ENCODE assay signal across 7 mouse cellular contexts in genomic region chr7:4138181-4138580, GRCm38 (mm10). TPM values are rescaled to one million over a fixed set of nuclear protein-coding genes. Genes with fewer than 3 reads are reported as not detected.
DNase-seq lines count a peak whose midpoint lies in the region; ATAC-seq lines count a peak whose summit lies in the region.

No protein-coding gene starts in this region.

- no peak for DNase-seq in lung, adult 18-20 months
- DNase-seq in forebrain, embryonic 14.5 days (ENCODE audit: low spot score): no peak
- no peak for DNase-seq in cerebellum, adult 9-11 months
- no peak for DNase-seq in spleen, postnatal 36 days (ENCODE audit: low spot score in 2 of 2)

- H3K27ac ChIP-seq in lung, embryonic 16.5 days (ENCODE audit: low read length): no peak overlapping the region
- no peak overlapping the region for H3K27ac ChIP-seq in forebrain, embryonic 14.5 days (ENCODE audit: low read depth, low read length)
- H3K27ac ChIP-seq in limb, embryonic 13.5 days: no peak overlapping the region
- no peak overlapping the region for H3K27ac ChIP-seq in stomach, embryonic 15.5 days

- WGBS in lung, embryonic 16.5 days: 77% methylated on average over 2 of the region's 2 CpGs
- 76% methylated on average over 2 of the region's 2 CpGs for WGBS in forebrain, embryonic 14.5 days
- 91% methylated on average over 2 of the region's 2 CpGs for WGBS in limb, embryonic 13.5 days
- WGBS in stomach, embryonic 15.5 days: 83% methylated on average over 2 of the region's 2 CpGs

- peaks cover 42% of the 10 kb centered on the region for H3K36me3 ChIP-seq in lung, embryonic 16.5 days (ENCODE audit: control insufficient read depth, insufficient read depth, low read length)
- H3K36me3 ChIP-seq in forebrain, embryonic 14.5 days (ENCODE audit: control insufficient read depth, insufficient read depth, low read length): peaks cover 69% of the 10 kb centered on the region
- peaks cover 50% of the 10 kb centered on the region for H3K36me3 ChIP-seq in limb, embryonic 13.5 days
- H3K36me3 ChIP-seq in stomach, embryonic 15.5 days: peaks cover 48% of the 10 kb centered on the region

- no peaks in the 10 kb centered on the region for H3K9me3 ChIP-seq in lung, embryonic 16.5 days (ENCODE audit: control insufficient read depth, low read length)
- no peaks in the 10 kb centered on the region for H3K9me3 ChIP-seq in forebrain, embryonic 14.5 days (replicated peaks; ENCODE audit: control insufficient read depth, low read length)
- no peaks in the 10 kb centered on the region for H3K9me3 ChIP-seq in limb, embryonic 13.5 days
- H3K9me3 ChIP-seq in stomach, embryonic 15.5 days: no peaks in the 10 kb centered on the region

- peak overlapping the region; percentile 92 for H3K4me2 ChIP-seq in lung, embryonic 16.5 days (ENCODE audit: low read depth, low read length)
- peak overlapping the region; percentile 89 for H3K4me2 ChIP-seq in forebrain, embryonic 14.5 days (ENCODE audit: low read length)
- H3K4me2 ChIP-seq in limb, embryonic 13.5 days (replicated peaks): peak overlapping the region; percentile 94
- H3K4me2 ChIP-seq in stomach, embryonic 15.5 days: peak overlapping the region; percentile 83

- no peak for ATAC-seq in lung, embryonic 16.5 days (ENCODE audit: low read depth)
- ATAC-seq in forebrain, embryonic 14.5 days: no peak
- ATAC-seq in limb, embryonic 13.5 days (ENCODE audit: low FRiP score, low read depth): no peak
- ATAC-seq in stomach, embryonic 15.5 days (ENCODE audit: insufficient read depth, low FRiP score, low read depth): no peak

- H3K27me3 ChIP-seq in lung, embryonic 16.5 days (ENCODE audit: control insufficient read depth, insufficient read depth, low read depth, low read length): no peaks in the 10 kb centered on the region
- no peaks in the 10 kb centered on the region for H3K27me3 ChIP-seq in forebrain, embryonic 14.5 days (replicated peaks; ENCODE audit: control insufficient read depth, insufficient read depth, low read length)
- H3K27me3 ChIP-seq in limb, embryonic 13.5 days: no peaks in the 10 kb centered on the region
- no peaks in the 10 kb centered on the region for H3K27me3 ChIP-seq in stomach, embryonic 15.5 days (replicated peaks)

- peak overlapping the region; percentile 93 for H3K4me3 ChIP-seq in lung, embryonic 16.5 days (ENCODE audit: low read length)
- H3K4me3 ChIP-seq in forebrain, embryonic 14.5 days (ENCODE audit: low read depth, low read length): peak overlapping the region; percentile 77
- H3K4me3 ChIP-seq in limb, embryonic 13.5 days: peak overlapping the region; percentile 90
- H3K4me3 ChIP-seq in stomach, embryonic 15.5 days (replicated peaks): peak overlapping the region; percentile 90

- peaks cover 8% of the 10 kb centered on the region for H3K4me1 ChIP-seq in lung, embryonic 16.5 days (replicated peaks; ENCODE audit: control insufficient read depth, insufficient read depth, low read length)
- peaks cover 8% of the 10 kb centered on the region for H3K4me1 ChIP-seq in forebrain, embryonic 14.5 days (ENCODE audit: control insufficient read depth, insufficient read depth, low read length)
- peaks cover 16% of the 10 kb centered on the region for H3K4me1 ChIP-seq in limb, embryonic 13.5 days
- H3K4me1 ChIP-seq in stomach, embryonic 15.5 days: peaks cover 11% of the 10 kb centered on the region

- peak overlapping the region; percentile 92 for H3K9ac ChIP-seq in lung, embryonic 16.5 days (ENCODE audit: low read length)
- H3K9ac ChIP-seq in forebrain, embryonic 14.5 days (ENCODE audit: low read length): peak overlapping the region; percentile 79
- H3K9ac ChIP-seq in limb, embryonic 13.5 days: peak overlapping the region; percentile 88
- H3K9ac ChIP-seq in stomach, embryonic 15.5 days: peak overlapping the region; percentile 88; the same call in 1 of the 2 replicates

RNA-seq across cellular contexts. Expression of gene Leng8, which starts 1.3 kb away (rescaled TPM):
- 54.0 and 56.1 TPM in 2 replicates for polyA plus RNA-seq in lung, embryonic 16.5 days (2015; fragmentation: Nextera tagmentation; extraction: Ambion mirVana)
- 43.0 and 59.2 TPM in 2 replicates for polyA plus RNA-seq in forebrain, embryonic 14.5 days (2014; fragmentation: Nextera tagmentation; extraction: Ambion mirVana)
- 59.1 and 64.4 TPM in 2 replicates for polyA plus RNA-seq in limb, embryonic 13.5 days (2015; fragmentation: Nextera tagmentation; extraction: Ambion mirVana)
- polyA plus RNA-seq in stomach, embryonic 15.5 days (2015; fragmentation: Nextera tagmentation; extraction: Ambion mirVana): 52.6 and 67.4 TPM in 2 replicates

RNA-seq across cellular contexts. Expression of gene Leng9, which starts 12.0 kb away (rescaled TPM):
- 5.0 and 5.5 TPM in 2 replicates for polyA plus RNA-seq in lung, embryonic 16.5 days (2015; fragmentation: Nextera tagmentation; extraction: Ambion mirVana)
- polyA plus RNA-seq in forebrain, embryonic 14.5 days (2014; fragmentation: Nextera tagmentation; extraction: Ambion mirVana): 3.1 and 3.9 TPM in 2 replicates
- 4.6 and 4.9 TPM in 2 replicates for polyA plus RNA-seq in limb, embryonic 13.5 days (2015; fragmentation: Nextera tagmentation; extraction: Ambion mirVana)
- polyA plus RNA-seq in stomach, embryonic 15.5 days (2015; fragmentation: Nextera tagmentation; extraction: Ambion mirVana): 4.6 and 4.8 TPM in 2 replicates

RNA-seq across cellular contexts. Expression of gene Ttyh1, which starts 19.0 kb away (rescaled TPM):
- polyA plus RNA-seq in lung, embryonic 16.5 days (2015; fragmentation: Nextera tagmentation; extraction: Ambion mirVana): 2.1 and 2.9 TPM in 2 replicates
- polyA plus RNA-seq in forebrain, embryonic 14.5 days (2014; fragmentation: Nextera tagmentation; extraction: Ambion mirVana): 61.6 and 68.0 TPM in 2 replicates
- polyA plus RNA-seq in limb, embryonic 13.5 days (2015; fragmentation: Nextera tagmentation; extraction: Ambion mirVana): 2.0 and 2.3 TPM in 2 replicates
- polyA plus RNA-seq in stomach, embryonic 15.5 days (2015; fragmentation: Nextera tagmentation; extraction: Ambion mirVana): 12.7 and 15.1 TPM in 2 replicates

RNA-seq across cellular contexts. Expression of gene Cdc42ep5, which starts 26.5 kb away (rescaled TPM):
- 46.2 and 49.2 TPM in 2 replicates for polyA plus RNA-seq in lung, embryonic 16.5 days (2015; fragmentation: Nextera tagmentation; extraction: Ambion mirVana)
- polyA plus RNA-seq in forebrain, embryonic 14.5 days (2014; fragmentation: Nextera tagmentation; extraction: Ambion mirVana): 5.6 and 5.9 TPM in 2 replicates
- polyA plus RNA-seq in limb, embryonic 13.5 days (2015; fragmentation: Nextera tagmentation; extraction: Ambion mirVana): 70.9 and 74.3 TPM in 2 replicates
- 67.0 and 73.0 TPM in 2 replicates for polyA plus RNA-seq in stomach, embryonic 15.5 days (2015; fragmentation: Nextera tagmentation; extraction: Ambion mirVana)
